Mouse (Mus musculus) megakaryocyte, embryonic 14.5 days (primary cell): ENCODE results near the gene Lss. TPM values are rescaled to one million over a fixed set of nuclear protein-coding genes. Genes with fewer than 3 reads are reported as not detected.

ENCODE experiments used
- H3K27me3 ChIP-seq: replicated peaks from 2 replicates; pipeline ENCODE3; 2012; ENCODE audit warnings: inconsistent platforms
- H3K36me3 ChIP-seq: replicated peaks from 2 replicates; pipeline ENCODE3; 2012; ENCODE audit warnings: low read length, inconsistent platforms, mixed read lengths
- H3K4me1 ChIP-seq: 2 replicates; pipeline ENCODE4 v1.6.1; 2012; ENCODE audit warnings: inconsistent platforms
- H3K4me3 ChIP-seq: replicated peaks from 2 replicates; pipeline ENCODE3; 2012; ENCODE audit warnings: moderate library complexity, mild to moderate bottlenecking, inconsistent platforms
- H3K9me3 ChIP-seq: 2 replicates; pipeline ENCODE4 v1.6.1; 2012; ENCODE audit warnings: inconsistent platforms
- FLI1 ChIP-seq: IDR thresholded peaks from 2 replicates; pipeline ENCODE4 v1.6.1; 2012; ENCODE audit warnings: low read length, inconsistent platforms, mixed read lengths
- GATA1 ChIP-seq: IDR thresholded peaks from 3 replicates; pipeline ENCODE4 v1.6.1; 2012; ENCODE audit warnings: mixed read lengths, low read length, inconsistent platforms, borderline replicate concordance
- polyA plus RNA-seq: library from polyadenylated mRNA; stranded (reverse); fragments of >175 nt; gene quantifications from 2 replicates; pipeline ENCODE4 v1.2.3, GENCODE M21; 2012; ENCODE audit warnings: low replicate concordance; ENCODE audit not compliant: insufficient read depth

Gene Lss
- 13.1 and 30.8 TPM in 2 replicates for polyA plus RNA-seq

- no peaks in the 10 kb centered on the region for H3K9me3 ChIP-seq
- peaks cover 73% of the 10 kb centered on the region for H3K4me1 ChIP-seq
- H3K27me3 ChIP-seq: no peaks in the 10 kb centered on the region
- peaks cover 38% of the 10 kb centered on the region for H3K36me3 ChIP-seq
- no peak for TF ChIP-seq FLI1
- no peak for TF ChIP-seq GATA1
- H3K4me3 ChIP-seq: peak within 1 kb of the TSS; percentile 94
These were observed at the start of gene Lss for GRCm38 (mm10) chr10:76531375-76531774. Gene Lss, plus strand, starts transcription at chr10:76531588.

- H3K4me1 ChIP-seq: peaks cover 71% of the 10 kb centered on the region
- H3K4me3 ChIP-seq: peak overlapping the region; percentile 56
- TF ChIP-seq FLI1 (no peak), GATA1 (no peak)
- H3K27me3 ChIP-seq: no peaks in the 10 kb centered on the region
- H3K9me3 ChIP-seq: no peaks in the 10 kb centered on the region
- H3K36me3 ChIP-seq: peaks cover 91% of the 10 kb centered on the region
These were observed 45.1 kb upstream of the Lss start for GRCm38 (mm10) chr10:76486302-76486701.

GRCm38 (mm10) chr10:76488265-76488664, 43.1 kb upstream of the Lss start:
- TF ChIP-seq GATA1 (no peak), FLI1 (no peak)

GRCm38 (mm10) chr10:76489205-76489604, 42.2 kb upstream of the Lss start:
- Histone ChIP-seq H3K4me1 (peaks cover 85% of the 10 kb centered on the region), H3K4me3 (peak overlapping the region; percentile 1), H3K27me3 (no peaks in the 10 kb centered on the region), H3K9me3 (no peaks in the 10 kb centered on the region), H3K36me3 (peaks cover 88% of the 10 kb centered on the region)
- TF ChIP-seq FLI1: no peak

More at GRCm38 (mm10) chr10:76488265-76488664, 43.1 kb upstream of the Lss start:
- H3K27me3 ChIP-seq: no peaks in the 10 kb centered on the region
- H3K9me3 ChIP-seq: no peaks in the 10 kb centered on the region
- peaks cover 88% of the 10 kb centered on the region for H3K36me3 ChIP-seq
- peak overlapping the region; percentile 66 for H3K4me3 ChIP-seq
- H3K4me1 ChIP-seq: peaks cover 80% of the 10 kb centered on the region

- Histone ChIP-seq H3K4me3 (peak overlapping the region; percentile 8), H3K36me3 (peaks cover 93% of the 10 kb centered on the region), H3K9me3 (no peaks in the 10 kb centered on the region), H3K4me1 (peaks cover 50% of the 10 kb centered on the region), H3K27me3 (no peaks in the 10 kb centered on the region)
- TF ChIP-seq GATA1: no peak
- TF ChIP-seq FLI1: no peak
These were observed 37.9 kb upstream of the Lss start for GRCm38 (mm10) chr10:76493527-76493926.

- Histone ChIP-seq H3K9me3 (no peaks in the 10 kb centered on the region), H3K4me3 (no peak overlapping the region), H3K36me3 (peaks cover 93% of the 10 kb centered on the region), H3K27me3 (no peaks in the 10 kb centered on the region), H3K4me1 (peaks cover 36% of the 10 kb centered on the region)
- no peak for TF ChIP-seq GATA1
- TF ChIP-seq FLI1: no peak
These were observed 35.9 kb upstream of the Lss start for GRCm38 (mm10) chr10:76495501-76495900.

GRCm38 (mm10) chr10:76496366-76496765, 35.0 kb upstream of the Lss start:
- Histone ChIP-seq H3K36me3 (peaks cover 93% of the 10 kb centered on the region), H3K4me1 (peaks cover 30% of the 10 kb centered on the region), H3K9me3 (no peaks in the 10 kb centered on the region), H3K27me3 (no peaks in the 10 kb centered on the region), H3K4me3 (no peak overlapping the region)
- TF ChIP-seq FLI1 (no peak), GATA1 (no peak)

GRCm38 (mm10) chr10:76497522-76497921, 33.9 kb upstream of the Lss start:
- peaks cover 29% of the 10 kb centered on the region for H3K4me1 ChIP-seq
- H3K27me3 ChIP-seq: no peaks in the 10 kb centered on the region
- H3K36me3 ChIP-seq: peaks cover 96% of the 10 kb centered on the region
- no peaks in the 10 kb centered on the region for H3K9me3 ChIP-seq
- H3K4me3 ChIP-seq: no peak overlapping the region
- TF ChIP-seq FLI1 (no peak), GATA1 (no peak)

- no peaks in the 10 kb centered on the region for H3K9me3 ChIP-seq
- peaks cover 96% of the 10 kb centered on the region for H3K36me3 ChIP-seq
- peaks cover 18% of the 10 kb centered on the region for H3K4me1 ChIP-seq
- H3K4me3 ChIP-seq: no peak overlapping the region
- no peaks in the 10 kb centered on the region for H3K27me3 ChIP-seq
- TF ChIP-seq GATA1 (no peak), FLI1 (no peak)
These were observed 27.0 kb upstream of the Lss start for GRCm38 (mm10) chr10:76504271-76504943.

- H3K36me3 ChIP-seq: peaks cover 96% of the 10 kb centered on the region
- H3K27me3 ChIP-seq: no peaks in the 10 kb centered on the region
- TF ChIP-seq FLI1 (no peak), GATA1 (no peak)
- H3K4me3 ChIP-seq: no peak overlapping the region
- H3K4me1 ChIP-seq: peaks cover 13% of the 10 kb centered on the region
- H3K9me3 ChIP-seq: no peaks in the 10 kb centered on the region
These were observed 25.5 kb upstream of the Lss start for GRCm38 (mm10) chr10:76505865-76506264.
